Mouse (Mus musculus) olfactory bulb, adult 2 months (tissue): ENCODE data around the gene Cbx3.

Experiments used
- CTCF ChIP-seq: fragments of 200-500 bp; IDR thresholded peaks from 2 replicates; pipeline ENCODE4 v1.5.1; 2012; ENCODE audit warnings: low read depth, mild to moderate bottlenecking, low read length, moderate library complexity; ENCODE audit not compliant: insufficient read depth
- POLR2A ChIP-seq: fragments of 200-500 bp; IDR thresholded peaks from 2 replicates; pipeline ENCODE4 v1.6.1; 2012; ENCODE audit warnings: mild to moderate bottlenecking, low read depth, low read length, moderate library complexity; ENCODE audit not compliant: insufficient read depth

- TF ChIP-seq CTCF (no peak), POLR2A (no peak)
Measured at GRCm38 (mm10) chr6:51483861-51484260, 13.7 kb downstream of the Cbx3 start.
